Mouse (Mus musculus) olfactory bulb, adult 2 months (tissue): ENCODE results near the gene Spaca9.

Experiments
- CTCF ChIP-seq: fragments of 200-500 bp; IDR thresholded peaks from 2 replicates; pipeline ENCODE4 v1.5.1; 2012; ENCODE audit warnings: low read depth, mild to moderate bottlenecking, low read length, moderate library complexity; ENCODE audit not compliant: insufficient read depth
- POLR2A ChIP-seq: fragments of 200-500 bp; IDR thresholded peaks from 2 replicates; pipeline ENCODE4 v1.6.1; 2012; ENCODE audit warnings: mild to moderate bottlenecking, low read depth, low read length, moderate library complexity; ENCODE audit not compliant: insufficient read depth

DNA sequence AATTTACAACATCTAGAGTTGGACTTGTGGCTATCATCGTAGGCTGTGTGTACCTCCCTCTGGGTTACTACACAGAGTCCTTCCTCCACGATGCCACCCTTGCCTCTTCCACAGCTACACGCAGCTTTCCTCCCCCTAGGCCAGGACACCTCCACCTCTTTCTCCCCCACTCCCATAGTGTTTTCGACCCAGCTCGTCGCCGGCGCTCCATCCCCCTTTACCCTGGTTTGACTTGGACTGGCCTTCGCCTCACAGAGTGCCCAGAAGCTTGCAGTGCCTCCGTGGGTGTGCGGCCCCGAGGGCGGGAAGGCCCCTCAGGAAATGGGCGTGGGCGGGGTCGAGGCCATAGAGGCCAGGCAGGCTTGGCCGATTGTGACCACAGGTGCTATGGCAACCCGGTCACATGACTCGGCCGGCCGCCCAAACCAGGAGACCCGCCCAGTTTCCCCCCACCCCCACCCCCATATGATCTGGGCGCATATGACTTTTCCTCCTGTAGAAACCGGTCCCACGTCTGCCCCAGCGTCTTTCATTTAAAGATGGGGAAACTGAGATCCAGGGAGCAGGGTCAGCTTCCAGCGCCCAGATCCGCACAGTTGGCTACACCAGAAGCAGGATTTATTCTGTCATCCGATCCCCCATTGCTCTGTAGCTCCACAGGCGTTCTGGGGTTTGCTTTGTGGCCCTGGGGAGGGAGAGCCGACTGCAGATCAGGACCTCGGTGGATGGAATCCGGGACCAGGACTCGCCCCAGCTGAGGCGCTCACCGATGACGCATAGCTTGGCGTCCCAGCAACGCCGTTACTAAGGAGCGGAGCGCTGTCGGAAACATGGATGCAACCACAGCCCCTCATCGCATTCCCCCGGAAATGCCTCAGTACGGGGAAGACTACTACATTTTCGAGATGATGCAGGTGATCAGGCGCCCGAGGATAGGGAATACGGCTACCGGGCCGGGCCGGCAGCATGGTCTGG lies at the start of gene Spaca9, which contains the start of gene Ak8:
- TF ChIP-seq CTCF (no peak), POLR2A (peak; percentile 37; the same call in 1 of the 2 replicates)
